Mouse (Mus musculus) MEL (cell line): ENCODE measurements around the gene D630039A03Rik. TPM values are rescaled to one million over a fixed set of nuclear protein-coding genes. Genes with fewer than 3 reads are reported as not detected.
"Not testable (repeated sequence)": the region's sequence is repeated elsewhere in the genome, so short reads cannot be mapped to it uniquely, and the experiment has no call there.

ENCODE experiments used
- DNase-seq: peaks from one replicate; pipeline ENCODE4 v3.0.0; 2011; ENCODE audit warnings: low read depth, low spot score
- H3K27ac ChIP-seq: 2 replicates; pipeline ENCODE4 v1.5.1; 2012; ENCODE audit warnings: low read depth, mild to moderate bottlenecking, control low read depth, low read length, moderate library complexity; ENCODE audit not compliant: control insufficient read depth
- H3K27me3 ChIP-seq, 2 experiments: fragments of 150-350 bp in 1 of 2; sonication (generic) in 1 of 2; 2 replicates each; pipeline ENCODE4 v1.6.1; 2012; ENCODE audit warnings: low read length in 2 of 2, mild to moderate bottlenecking in 2 of 2, improper control_type of control experiment in 1 of 2, moderate library complexity in 1 of 2; ENCODE audit not compliant: insufficient read depth in 2 of 2, control insufficient read depth in 1 of 2
- H3K36me3 ChIP-seq, 2 experiments: 2 replicates each; pipeline ENCODE4 v1.6.1; 2012 to 2014; ENCODE audit warnings: low read length in 2 of 2, improper control_type of control experiment in 1 of 2, inconsistent platforms in 1 of 2, mild to moderate bottlenecking in 1 of 2; ENCODE audit not compliant: insufficient read depth in 2 of 2, control insufficient read depth in 1 of 2
- H3K4me1 ChIP-seq, 2 experiments: fragments of 150-350 bp in 1 of 2; sonication (generic) in 1 of 2; 2 replicates each; pipeline ENCODE4 v1.6.1; 2012; ENCODE audit warnings: low read length in 2 of 2, improper control_type of control experiment in 1 of 2, mild to moderate bottlenecking in 1 of 2; ENCODE audit not compliant: insufficient read depth in 2 of 2, control insufficient read depth in 1 of 2
- H3K4me3 ChIP-seq, 2 experiments: fragments of 150-350 bp in 1 of 2; sonication (generic) in 1 of 2; 2 replicates each; pipeline ENCODE4 v1.5.1; 2012; ENCODE audit warnings: low read depth in 2 of 2, low read length in 2 of 2, mild to moderate bottlenecking in 2 of 2, moderate library complexity in 2 of 2, control low read depth in 1 of 2, improper control_type of control experiment in 1 of 2; ENCODE audit not compliant: control insufficient read depth in 1 of 2, insufficient read depth in 1 of 2
- H3K79me2 ChIP-seq: 2 replicates; pipeline ENCODE4 v1.6.1; 2012; ENCODE audit warnings: mild to moderate bottlenecking, low read length, moderate library complexity; ENCODE audit not compliant: control insufficient read depth, poor library complexity, insufficient read depth
- H3K9ac ChIP-seq: 2 replicates; pipeline ENCODE4 v1.6.1; 2012; ENCODE audit warnings: low read depth, mild to moderate bottlenecking, control low read depth, low read length, moderate library complexity; ENCODE audit not compliant: control insufficient read depth, poor library complexity, severe bottlenecking
- H3K9me3 ChIP-seq: fragments of 150-350 bp; sonication (generic); replicated peaks from 2 replicates; pipeline ENCODE4 v1.6.1; 2012; ENCODE audit warnings: mild to moderate bottlenecking, low read length, improper control_type of control experiment, moderate library complexity; ENCODE audit not compliant: insufficient read depth
- GABPA ChIP-seq: IDR thresholded peaks from 2 replicates; pipeline ENCODE4 v1.6.1; 2012; ENCODE audit warnings: low read depth, mild to moderate bottlenecking, inconsistent platforms, low read length, improper control_type of control experiment, moderate library complexity
- JUND ChIP-seq: IDR thresholded peaks from 2 replicates; pipeline ENCODE4 v1.6.1; 2011; ENCODE audit warnings: low read depth, mild to moderate bottlenecking, improper control_type of control experiment, low read length
- MAX ChIP-seq: IDR thresholded peaks from 2 replicates; pipeline ENCODE4 v1.6.1; 2011; ENCODE audit warnings: low read length, improper control_type of control experiment
- MXI1 ChIP-seq: IDR thresholded peaks from 2 replicates; pipeline ENCODE4 v1.6.1; 2011; ENCODE audit warnings: mild to moderate bottlenecking, low read depth, low read length, improper control_type of control experiment
- POLR2AphosphoS5 ChIP-seq: IDR thresholded peaks from 2 replicates; pipeline ENCODE4 v1.6.1; 2012; ENCODE audit warnings: low read depth, borderline replicate concordance, mild to moderate bottlenecking, inconsistent platforms, low read length, moderate library complexity, mixed read lengths
- RAD21 ChIP-seq: IDR thresholded peaks from 2 replicates; pipeline ENCODE4 v1.6.1; 2011; ENCODE audit warnings: mild to moderate bottlenecking, low read depth, low read length, improper control_type of control experiment
- RCOR1 ChIP-seq: IDR thresholded peaks from 2 replicates; pipeline ENCODE4 v1.6.1; 2012; ENCODE audit warnings: low read depth, mild to moderate bottlenecking, inconsistent platforms, low read length, improper control_type of control experiment
- SIN3A ChIP-seq: IDR thresholded peaks from 2 replicates; pipeline ENCODE4 v1.6.1; 2012; ENCODE audit warnings: low read length, improper control_type of control experiment, inconsistent platforms
- USF1 ChIP-seq: IDR thresholded peaks from 2 replicates; pipeline ENCODE4 v1.6.1; 2014; ENCODE audit warnings: low read depth, mild to moderate bottlenecking, inconsistent platforms, low read length, improper control_type of control experiment, moderate library complexity
- USF2 ChIP-seq, 2 experiments: IDR thresholded peaks; 2 replicates each; pipeline ENCODE4 v1.6.1; 2011 to 2012; ENCODE audit warnings: improper control_type of control experiment in 2 of 2, low read length in 2 of 2, borderline replicate concordance in 1 of 2, inconsistent platforms in 1 of 2, low read depth in 1 of 2, mild to moderate bottlenecking in 1 of 2; ENCODE audit not compliant: insufficient read depth in 1 of 2
- ZKSCAN1 ChIP-seq: IDR thresholded peaks from 2 replicates; pipeline ENCODE4 v1.6.1; 2012; ENCODE audit warnings: low read depth, mild to moderate bottlenecking, inconsistent platforms, low read length, improper control_type of control experiment, moderate library complexity
- ZMIZ1 ChIP-seq: IDR thresholded peaks from 2 replicates; pipeline ENCODE4 v1.6.1; 2012; ENCODE audit warnings: low read depth, mild to moderate bottlenecking, inconsistent platforms, low read length, improper control_type of control experiment, moderate library complexity
- ZNF384 ChIP-seq: IDR thresholded peaks from 2 replicates; pipeline ENCODE4 v1.6.1; 2012; ENCODE audit warnings: low read depth, mild to moderate bottlenecking, inconsistent platforms, low read length, improper control_type of control experiment
- polyA plus RNA-seq, 2 experiments: library from polyadenylated mRNA; stranded (reverse) in 1 of 2; unstranded in 1 of 2; fragments of >175 nt in 1 of 2; fragments of >200 nt in 1 of 2; gene quantifications; 2 replicates each; pipeline versions ENCODE4 v1.2.1 to v1.2.4; 2012; ENCODE audit warnings: low replicate concordance in 2 of 2, low read depth in 1 of 2; ENCODE audit not compliant: insufficient read length in 2 of 2, insufficient read depth in 1 of 2, missing spikeins in 1 of 2
- total RNA-seq: library from RNA; depleted of rRNA; stranded (reverse); fragments of 300-350 nt; gene quantifications from 2 replicates; pipeline ENCODE4 v1.2.3, GENCODE M21; 2012

Gene D630039A03Rik
- total and polyA plus RNA-seq, 3 experiments, result not detected

GRCm38 (mm10) chr4:57892001-57892586 is 24.0 kb downstream of the D630039A03Rik start:
- H3K79me2 ChIP-seq, result no peaks in the 10 kb centered on the region
- no peaks in the 10 kb centered on the region for H3K36me3 ChIP-seq
- no peak overlapping the region for H3K27ac ChIP-seq
- H3K9me3 ChIP-seq, result no peaks in the 10 kb centered on the region
- H3K9ac ChIP-seq, result no peak overlapping the region
- no peak for DNase-seq
- no peaks in the 10 kb centered on the region for H3K4me1 ChIP-seq
- TF ChIP-seq RAD21 (no peak), SIN3A (no peak), ZMIZ1 (no peak), RCOR1 (no peak), MXI1 (no peak), POLR2AphosphoS5 (no peak), USF1 (no peak), JUND (no peak)
- H3K27me3 ChIP-seq, result no peaks in the 10 kb centered on the region; a peak in 1 of 4 replicates
- H3K4me3 ChIP-seq, result no peak overlapping the region

- no peak for DNase-seq
- Histone ChIP-seq H3K9ac (no peak overlapping the region), H3K36me3 (no peaks in the 10 kb centered on the region), H3K79me2 (no peaks in the 10 kb centered on the region), H3K4me1 (no peaks in the 10 kb centered on the region; a peak in 1 of 4 replicates), H3K9me3 (no peaks in the 10 kb centered on the region), H3K4me3 (no peak overlapping the region), H3K27me3 (no peaks in the 10 kb centered on the region), H3K27ac (no peak overlapping the region)
- no peak for TF ChIP-seq JUND
- no peak for TF ChIP-seq ZKSCAN1
- TF ChIP-seq USF1, result no peak
- TF ChIP-seq GABPA, result no peak
- TF ChIP-seq MAX, result no peak
- TF ChIP-seq POLR2AphosphoS5, result no peak
- no peak for TF ChIP-seq MXI1
- no peak for TF ChIP-seq ZNF384
- no peak for TF ChIP-seq USF2 (IDR thresholded peaks at IDR 0.05; ENCODE audit: borderline replicate concordance in 1 of 2, insufficient read depth in 1 of 2, low read depth in 1 of 2, low read length in 2 of 2)
These were observed 26.3 kb downstream of the D630039A03Rik start for GRCm38 (mm10) chr4:57889773-57890172.

- H3K36me3 ChIP-seq, H3K9me3 ChIP-seq, H3K27me3 ChIP-seq, H3K4me3 ChIP-seq, H3K27ac ChIP-seq, H3K79me2 ChIP-seq, DNase-seq, H3K9ac ChIP-seq, H3K4me1 ChIP-seq: not testable (repeated sequence)
These were observed 27.1 kb downstream of the D630039A03Rik start for GRCm38 (mm10) chr4:57888978-57889377.
